Mouse (Mus musculus) thymus, postnatal 4 days (tissue): Measurements from ENCODE around the gene Grb2.
A peak's percentile ranks its signal among the peaks of the same experiment; 100 is the strongest.
"Not testable (repeated sequence)": the region's sequence is repeated elsewhere in the genome, so short reads cannot be mapped to it uniquely, and the experiment has no call there.

Experiments used
- DNase-seq: peaks from one replicate; pipeline ENCODE4 v3.0.0; 2021

Grb2 gene

DNA sequence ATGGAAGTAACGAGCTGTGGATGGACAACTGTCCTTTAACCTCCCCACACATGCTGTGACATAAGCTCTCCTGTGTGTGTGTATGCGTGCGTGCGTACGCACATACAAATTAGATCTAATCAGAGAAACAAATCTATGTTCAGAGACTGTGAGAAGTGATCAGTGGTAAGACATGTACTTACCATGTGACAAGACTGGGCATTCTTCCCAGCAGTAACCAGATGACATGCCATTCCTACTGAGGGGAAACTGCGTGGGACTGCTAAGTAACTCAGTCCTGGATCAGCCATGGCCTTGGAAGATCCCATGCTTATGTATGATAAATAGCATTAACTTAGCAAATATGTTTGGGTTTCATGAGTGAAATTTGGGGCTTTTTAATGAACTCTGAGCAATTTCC is 23.5 kb downstream of the Grb2 start:
- no peak for DNase-seq

DNA sequence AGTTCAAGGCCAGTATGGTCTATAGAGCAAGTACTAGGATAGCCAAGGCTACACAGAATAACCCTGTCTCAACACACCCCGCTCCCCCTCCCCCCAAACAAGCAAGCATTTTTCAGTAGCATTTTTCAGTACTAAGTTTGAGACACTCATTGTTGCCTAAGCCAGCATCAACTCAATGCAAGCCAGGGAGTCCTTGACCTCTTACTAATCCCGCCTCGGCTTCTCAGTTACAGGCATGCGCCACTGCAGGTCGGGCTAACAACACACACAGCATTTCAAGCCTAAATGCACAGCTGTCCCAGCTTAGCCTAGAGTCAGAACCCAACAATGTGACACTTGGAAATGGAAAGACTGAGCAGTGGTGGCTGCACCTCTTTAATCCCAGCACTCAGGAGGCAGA is 25.1 kb downstream of the Grb2 start:
- DNase-seq = no peak

DNA sequence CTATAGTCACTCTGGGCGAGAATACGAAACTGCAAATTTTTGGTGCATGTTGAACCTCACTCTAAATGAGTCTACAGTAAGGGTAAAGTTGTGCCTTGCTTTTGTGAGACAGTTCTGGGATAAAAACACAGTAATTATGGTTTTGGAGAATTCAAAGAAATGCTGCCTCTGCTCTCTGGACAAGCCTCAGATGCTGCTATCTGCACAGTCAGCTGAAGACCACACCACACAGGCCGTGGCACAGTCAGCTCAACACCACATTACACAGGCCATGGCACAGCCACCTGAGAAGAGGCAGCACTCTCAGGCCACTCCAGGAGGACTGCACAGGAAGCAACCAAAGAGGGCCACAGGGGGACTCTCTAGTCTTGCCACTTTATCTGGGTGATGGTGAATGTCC is 26.0 kb downstream of the Grb2 start:
- DNase-seq = no peak

DNA sequence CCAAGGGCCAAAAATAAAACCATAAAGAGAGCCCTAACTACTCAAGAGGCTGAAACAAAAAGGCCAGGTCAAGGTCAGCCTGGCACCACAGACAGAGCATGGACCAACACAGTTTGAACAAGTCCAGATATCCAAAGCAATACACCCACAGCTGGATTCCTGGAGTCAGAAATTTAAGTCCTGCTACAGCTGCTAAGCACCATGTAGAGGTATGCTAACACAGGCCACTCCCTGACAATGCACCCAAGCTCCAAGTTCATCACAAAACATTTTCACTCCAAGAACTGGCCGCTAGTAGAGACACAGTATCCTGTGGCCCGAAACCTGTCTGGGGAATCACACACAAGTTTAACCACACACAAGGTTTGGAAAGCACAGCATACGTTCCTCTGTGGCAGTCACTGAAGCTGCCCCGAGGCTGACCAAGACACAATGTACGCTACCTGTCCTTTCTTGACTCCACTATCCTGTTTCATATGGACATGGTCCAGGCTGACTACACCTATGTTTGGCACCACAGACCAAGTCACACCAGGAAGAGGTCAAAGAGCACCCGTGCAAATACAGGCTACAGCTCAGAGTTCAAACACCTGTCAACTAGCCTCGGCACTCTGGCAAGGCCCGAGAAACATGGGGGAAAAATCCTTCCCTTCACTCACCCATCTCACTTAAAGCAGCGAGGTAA is 28.7 kb downstream of the Grb2 start:
- DNase-seq = no peak

DNA sequence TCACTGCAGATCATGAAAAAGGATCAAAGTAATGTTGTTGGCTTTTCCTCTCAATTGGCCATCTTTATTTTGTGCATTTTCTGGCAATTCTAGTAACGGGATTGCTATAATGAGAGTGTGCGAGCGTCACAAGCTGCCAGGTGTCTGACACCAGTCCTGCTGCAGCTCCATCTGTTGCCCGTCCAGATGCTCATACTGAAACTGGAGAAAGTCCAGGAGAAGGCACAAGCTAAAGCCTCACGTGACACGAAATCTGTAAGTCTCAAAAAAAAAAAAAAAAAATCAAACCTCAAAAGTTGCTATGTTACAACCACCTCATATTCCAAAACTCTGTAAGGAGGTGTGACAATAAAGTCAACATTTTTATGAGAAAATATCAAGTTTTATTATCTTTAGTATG is 29.5 kb downstream of the Grb2 start:
- DNase-seq = no peak

DNA sequence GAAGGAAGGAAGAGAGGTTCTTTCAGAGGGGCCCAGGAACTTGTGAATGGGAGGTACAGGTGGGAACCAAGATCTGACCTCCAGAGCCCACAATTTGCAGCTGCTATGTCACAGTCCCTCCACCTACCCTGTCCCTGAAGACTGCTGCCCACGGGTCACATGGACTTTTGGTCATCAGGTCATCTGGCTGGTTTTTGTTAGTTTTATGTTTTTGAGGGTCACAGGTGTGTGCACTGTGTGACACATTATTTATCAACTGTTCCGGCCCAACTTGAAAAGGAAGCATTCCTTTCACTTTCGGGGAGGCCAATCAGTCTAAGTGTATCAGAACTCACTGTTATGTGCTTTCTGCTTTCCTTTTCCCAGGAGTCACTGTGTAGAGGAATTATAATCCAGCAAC is 30.9 kb downstream of the Grb2 start:
- DNase-seq = no peak

DNA sequence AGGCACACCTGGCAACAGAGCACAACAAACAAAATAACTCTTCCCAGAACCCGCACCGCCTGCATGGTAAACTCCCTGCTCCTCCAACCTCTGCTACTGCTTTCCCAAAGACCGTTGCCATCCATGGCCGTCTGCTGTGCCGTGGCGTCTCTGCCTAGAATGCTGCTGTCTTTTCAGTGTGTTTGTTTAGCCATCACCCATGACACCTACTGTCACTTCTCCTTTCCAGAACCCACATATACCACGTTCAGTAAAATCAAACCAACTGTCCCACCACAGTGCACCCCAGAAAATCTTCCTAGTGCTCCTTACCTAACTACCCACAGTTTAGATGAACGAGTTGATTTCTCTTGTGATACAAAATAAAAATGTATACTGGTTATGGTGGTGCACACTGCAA is 31.7 kb downstream of the Grb2 start:
- DNase-seq = no peak

DNA sequence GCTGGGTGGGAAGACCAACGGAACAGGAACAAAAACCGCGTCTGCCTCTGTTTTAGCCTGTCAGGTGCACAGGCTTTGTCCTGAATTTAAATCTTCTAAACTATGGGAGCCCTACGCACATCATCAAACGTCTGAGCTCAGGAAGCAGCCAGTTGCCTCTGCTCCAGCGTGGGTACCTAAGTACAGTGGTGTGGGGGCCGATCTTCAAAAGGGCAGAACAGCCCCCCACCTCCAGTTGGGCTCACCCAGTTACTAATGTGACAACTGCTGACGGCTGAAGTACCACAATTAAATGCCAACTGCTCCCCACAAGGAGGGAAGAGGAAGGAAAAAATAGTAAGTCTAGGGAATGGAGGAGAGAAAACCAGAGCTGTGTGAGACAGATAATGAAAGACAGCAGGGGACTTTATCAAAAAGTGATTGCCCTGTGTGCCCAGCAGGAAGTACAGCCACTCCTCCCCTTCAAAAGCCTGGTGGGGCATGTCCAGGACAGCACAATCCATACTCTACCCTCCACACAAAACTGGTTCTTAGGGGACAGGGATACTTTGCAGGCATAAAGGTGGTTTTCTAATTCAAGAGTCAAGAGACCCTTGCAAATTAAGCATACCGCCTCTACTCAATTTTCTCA is 34.0 kb downstream of the Grb2 start:
- no peak for DNase-seq

DNA sequence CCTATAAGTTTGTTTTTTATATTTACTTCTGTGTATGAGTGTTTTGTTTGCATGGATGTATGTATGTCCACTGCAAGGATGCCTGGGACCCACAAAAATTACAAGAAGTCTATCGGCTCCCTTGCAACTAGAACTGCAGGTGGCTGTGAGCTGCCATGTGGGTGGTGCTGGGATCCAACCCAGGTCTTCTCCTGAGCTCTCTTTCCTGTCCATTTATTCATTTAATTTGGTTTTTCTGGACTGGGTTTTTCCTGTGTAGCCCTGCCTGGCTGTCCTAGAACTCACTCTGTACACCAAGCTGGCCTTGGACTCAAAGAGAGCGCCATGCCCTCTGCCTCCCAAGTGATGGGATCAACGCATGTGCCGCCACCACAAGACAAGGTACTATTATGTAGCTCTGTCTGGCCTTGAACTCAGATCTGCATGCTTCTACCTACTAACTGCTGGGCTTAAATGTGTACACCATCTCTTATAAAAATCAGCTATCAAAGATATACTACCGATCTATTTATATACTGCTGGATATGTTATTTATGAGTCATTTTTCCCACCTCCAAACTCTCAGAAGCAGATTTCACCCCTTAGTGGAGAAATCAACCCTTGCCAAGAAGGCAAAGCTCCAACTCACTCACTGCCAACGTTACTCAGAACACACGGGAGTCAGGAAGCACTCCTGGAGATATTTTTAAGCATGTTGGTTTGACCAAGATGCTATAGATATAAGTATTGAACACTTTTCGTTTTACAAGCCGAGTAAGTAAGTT is 34.7 kb downstream of the Grb2 start:
- no peak for DNase-seq

DNA sequence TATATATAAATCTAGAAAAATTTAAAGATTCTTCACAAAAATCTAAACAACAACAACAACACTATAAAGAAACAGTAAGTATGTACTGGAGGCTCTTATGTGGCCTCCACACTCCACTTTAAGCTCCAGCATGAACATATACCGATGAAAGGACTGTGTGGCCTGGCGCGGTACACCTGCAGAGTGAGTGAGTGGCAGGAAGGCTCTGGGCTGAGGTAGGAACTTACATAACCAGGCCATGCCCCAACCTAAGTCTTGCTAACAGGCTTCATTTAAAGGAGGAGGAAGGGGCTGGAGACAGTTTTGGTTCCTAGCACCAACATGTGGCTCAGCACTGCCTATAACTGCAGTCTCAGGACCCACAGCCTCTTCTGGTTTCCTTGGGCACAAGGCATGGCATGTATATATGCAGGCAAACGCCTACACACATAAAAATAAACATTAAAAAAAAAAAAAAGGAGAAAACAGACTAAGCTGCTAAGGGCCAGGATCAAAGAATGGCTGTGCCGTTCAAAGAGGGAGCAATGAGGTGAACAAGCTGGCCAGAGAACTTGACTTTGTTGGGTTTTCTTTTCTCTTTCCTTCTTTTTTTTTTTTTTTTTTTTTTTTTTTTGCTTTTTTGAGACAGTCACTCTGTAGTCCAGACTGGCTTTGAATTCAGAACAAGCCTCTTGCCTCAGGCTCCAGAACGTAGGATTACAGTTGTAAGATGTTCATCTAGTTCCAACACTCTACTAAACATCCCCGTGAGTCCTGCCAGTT is 36.0 kb downstream of the Grb2 start:
- peak; percentile 63 for DNase-seq

DNA sequence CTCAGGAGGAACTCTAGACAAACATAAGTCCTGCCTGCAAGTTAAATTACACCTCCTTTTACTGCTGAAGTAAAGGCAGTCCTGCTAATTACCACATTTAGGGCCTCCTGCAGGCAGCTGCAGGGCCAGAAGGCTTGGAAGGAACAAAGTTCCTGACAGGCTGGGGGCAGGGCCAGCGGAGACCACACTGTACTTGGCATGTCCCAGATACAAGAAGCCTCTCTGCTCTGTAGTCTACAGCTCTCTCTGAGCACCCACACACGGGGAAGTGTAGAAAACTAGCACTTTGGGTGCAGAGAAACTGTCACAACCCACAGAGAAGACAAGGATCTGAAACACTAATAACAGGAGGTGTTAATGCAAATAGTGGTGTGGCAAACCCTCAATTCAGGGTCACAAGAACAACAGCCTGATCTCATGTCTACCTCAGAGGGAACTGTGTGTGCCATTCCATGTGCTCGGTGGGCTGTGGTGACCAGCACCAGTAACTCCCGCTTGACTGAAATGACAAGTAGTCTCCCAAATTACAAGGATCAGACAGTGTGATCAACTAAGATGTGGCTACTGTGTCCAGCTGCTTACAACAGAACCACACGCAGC is 37.8 kb downstream of the Grb2 start:
- peak; percentile 64 for DNase-seq

DNA sequence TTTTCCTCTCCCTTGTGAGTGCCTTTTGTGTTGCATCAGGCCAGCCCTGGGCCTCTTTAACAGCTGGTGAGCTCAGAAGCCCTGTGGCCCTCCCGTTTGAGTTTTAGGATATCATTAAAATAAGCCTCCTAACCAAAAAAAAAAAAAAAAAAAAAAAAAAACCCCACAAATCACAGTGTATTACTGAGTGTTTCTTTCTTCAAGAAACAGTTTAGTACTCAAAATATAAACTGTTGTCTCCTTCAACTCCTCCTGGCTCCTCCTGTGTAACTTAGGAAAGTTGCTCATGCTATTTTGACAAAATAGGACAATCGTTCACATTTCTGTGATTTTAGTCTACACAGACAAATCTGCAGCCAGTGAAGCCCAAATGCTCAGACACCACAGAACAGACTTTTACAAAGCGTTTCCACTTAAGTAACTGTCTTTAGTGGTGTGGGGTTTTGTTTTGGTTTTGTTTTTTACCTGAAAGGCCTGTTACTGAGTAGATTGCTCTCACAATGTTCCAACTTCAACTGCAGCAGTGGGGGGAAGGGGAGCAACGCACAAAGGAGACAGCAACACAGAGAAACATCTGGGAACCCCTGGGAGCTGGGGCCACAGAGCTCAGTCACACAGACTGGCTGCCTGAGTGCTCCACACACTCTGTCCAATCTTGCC is 44.6 kb downstream of the Grb2 start:
- DNase-seq = no peak

DNA sequence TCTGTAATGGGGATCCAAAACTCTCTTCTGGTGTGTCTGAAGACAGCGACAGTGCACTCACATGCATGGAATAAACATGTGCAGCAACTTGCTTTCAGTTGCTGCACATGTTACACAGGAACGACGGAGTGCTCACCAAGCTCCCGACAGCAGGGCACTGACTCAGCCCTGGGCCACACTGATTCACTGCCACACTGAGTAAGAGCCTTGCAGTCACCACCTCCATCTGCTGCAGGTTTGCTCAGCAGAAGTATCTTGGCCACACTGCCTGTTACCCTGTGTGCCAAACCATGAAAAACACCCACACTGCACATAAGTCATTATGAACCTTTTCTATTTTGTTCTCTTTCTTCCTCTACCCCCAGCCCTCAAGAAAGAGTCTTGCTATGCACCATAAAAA is 48.0 kb downstream of the Grb2 start:
- DNase-seq = no peak

DNA sequence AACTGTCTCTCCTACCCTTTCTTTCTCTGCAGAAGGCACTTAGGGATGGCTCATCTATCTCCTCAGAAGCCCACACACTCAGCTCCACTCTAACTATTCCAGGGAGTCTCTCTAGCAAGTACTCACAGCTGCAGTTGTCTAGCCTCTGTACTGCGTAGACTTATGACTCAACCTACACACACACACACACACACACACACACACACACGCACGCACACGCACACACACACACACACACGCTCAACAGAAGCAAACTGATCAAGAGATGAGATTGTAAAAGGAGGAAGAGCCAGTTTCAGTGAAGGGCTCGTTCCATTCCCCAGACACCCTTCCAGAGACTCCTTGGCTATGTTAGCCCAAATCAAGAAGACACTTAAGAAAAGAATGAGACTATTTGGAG is 49.9 kb downstream of the Grb2 start:
- no peak for DNase-seq

DNA sequence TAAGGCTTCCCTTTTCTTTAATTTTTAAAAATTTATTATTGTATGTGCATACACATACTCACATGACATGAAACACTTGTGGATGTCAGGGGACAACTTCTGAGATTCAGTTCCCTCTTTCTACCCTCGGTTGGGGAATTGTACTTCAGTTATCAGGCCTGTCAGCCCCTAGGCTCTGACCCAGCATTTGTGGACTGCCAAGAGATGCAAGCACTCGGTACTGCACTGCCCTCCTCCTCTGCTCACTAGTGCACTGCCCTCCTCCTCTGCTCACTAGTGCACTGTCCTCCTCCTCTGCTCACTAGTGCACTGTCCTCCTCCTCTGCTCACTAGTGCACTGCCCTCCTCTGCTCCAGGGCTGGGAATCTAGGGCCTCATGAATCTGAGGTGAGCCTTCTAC is 54.3 kb downstream of the Grb2 start:
- DNase-seq = no peak

DNA sequence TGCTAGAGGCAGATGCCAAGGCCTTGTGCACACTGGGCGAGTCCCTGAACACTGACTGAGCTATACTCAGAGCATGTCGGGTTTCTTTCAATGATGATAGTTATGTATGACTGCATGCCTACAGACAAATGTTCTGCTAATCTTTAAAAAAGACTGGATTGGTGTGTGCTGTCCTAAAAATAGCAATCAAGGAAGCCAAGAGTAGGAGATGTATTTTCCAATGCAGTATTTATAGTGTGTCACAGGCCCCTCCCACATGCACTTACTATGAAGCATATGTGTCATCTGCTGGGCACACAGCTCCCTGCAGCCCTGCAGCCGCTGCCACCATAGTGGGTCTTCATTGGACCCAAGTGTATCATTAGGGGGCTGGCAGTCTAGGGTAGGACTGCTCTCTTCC is 55.2 kb downstream of the Grb2 start:
- DNase-seq = no peak

DNA sequence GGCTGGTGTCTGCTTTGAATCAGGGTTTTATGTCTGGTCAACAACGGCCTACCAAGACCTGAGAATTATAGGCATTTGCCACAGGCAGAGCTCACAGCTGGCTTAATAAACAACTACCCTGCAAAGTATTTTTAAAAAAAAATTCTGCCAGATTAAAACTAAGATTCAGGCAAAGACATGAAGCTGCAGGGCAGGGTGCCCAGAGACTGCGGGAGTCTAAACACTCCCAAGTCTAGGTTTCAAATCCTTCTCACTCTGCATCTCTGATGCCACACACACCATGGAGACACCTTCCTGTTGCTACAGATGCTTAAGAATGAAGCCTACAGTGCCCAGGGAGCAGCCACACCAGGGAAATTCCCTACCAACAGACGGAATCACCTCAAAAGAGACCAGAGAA is 56.7 kb downstream of the Grb2 start:
- DNase-seq = no peak

DNA sequence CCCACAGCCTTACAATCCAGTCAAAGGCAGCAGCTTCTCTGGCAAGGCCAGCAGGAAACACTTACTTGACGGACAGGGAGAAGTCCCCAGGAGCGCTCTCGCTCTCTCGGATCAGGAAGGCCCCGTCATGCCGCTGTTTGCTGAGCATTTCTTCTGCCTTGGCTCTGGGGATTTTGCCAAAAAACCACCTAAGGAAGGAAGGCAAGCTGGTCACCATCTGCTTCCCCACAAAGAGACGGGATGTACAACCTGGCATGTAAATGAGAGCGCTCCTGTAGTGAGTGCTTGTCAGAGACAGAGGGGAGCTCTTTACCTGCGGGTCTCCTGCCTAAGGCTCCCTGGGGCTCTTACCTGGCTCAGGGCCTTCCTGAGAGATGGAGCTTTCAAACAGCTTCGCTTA is 58.7 kb downstream of the Grb2 start:
- no peak for DNase-seq

DNA sequence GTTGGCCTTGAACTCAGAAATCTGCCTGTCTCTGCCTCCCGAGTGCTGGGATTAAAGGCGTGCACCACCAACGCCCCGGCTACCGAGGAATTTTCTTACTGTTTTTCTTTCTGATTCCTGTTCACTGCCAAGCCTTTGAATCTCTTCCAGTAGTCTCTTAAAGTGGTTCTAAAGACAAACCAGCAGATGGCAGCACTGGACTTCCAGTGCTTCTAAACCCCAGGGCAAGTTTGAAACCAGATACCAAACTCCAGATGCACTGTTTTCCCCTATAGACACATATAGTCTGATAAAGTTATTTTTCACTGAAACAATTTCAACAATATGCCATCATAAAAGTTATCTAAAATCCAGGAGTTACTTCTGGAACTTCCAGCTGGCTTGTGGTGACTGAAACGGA is 60.9 kb downstream of the Grb2 start:
- peak; percentile 75 for DNase-seq

DNA sequence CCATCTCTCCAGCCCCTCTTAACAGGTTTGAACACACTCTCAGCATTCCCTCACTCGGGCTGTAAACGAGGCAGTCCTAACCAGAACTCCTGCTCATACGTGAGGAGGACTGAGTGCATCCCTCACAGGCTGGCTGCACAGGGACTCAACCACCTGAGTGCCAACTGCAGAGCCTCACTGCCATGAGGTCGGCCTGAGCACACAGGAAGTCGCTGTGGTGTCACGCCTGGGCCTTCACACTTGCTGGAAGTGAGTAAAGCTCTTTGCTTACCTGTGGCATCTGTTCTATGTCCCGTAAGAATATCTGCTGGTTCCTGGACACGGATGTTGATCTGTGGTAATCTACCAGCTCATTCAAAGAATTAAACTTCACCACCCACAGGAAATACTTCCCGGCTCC is 62.0 kb downstream of the Grb2 start:
- no peak for DNase-seq

DNA sequence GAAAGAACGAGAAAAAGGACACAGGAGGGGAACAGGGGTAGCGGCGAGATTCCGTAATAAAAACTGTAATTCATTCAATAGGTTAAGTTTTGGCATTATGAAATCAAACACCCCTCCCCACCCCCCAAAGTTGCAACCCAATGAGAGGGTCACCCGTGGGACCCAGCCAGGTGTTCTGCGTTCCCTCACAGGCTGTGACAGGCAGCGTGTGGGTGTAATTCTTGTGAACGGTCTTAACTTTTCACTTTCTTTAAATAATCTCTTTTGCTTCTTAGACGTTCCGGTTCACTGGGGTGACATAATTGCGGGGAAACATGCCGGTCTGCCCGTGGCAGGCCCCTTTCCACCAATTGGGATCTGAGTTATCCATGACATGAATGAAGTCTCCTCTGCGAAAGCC is 62.9 kb downstream of the Grb2 start:
- not testable (repeated sequence) for DNase-seq

DNA sequence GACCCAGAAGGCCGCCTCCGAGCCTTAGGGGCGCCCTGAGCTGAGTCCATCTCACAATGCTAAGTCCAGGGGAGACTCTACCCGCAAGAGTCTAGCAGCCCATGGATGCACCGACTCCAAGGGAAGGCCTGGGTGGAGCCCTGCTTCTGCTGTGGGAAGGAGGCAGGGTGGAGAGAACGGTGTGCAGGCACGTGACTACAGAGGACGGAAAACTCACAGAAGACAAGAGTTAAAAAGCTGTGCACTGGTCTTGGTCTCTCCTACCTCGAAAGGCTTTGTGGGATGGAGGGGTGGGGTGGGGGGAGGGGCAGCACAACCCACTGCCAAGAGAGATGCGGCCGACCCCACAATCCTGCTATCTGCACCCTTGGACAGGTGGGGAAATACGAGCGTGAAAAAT is 64.1 kb downstream of the Grb2 start:
- no peak for DNase-seq

DNA sequence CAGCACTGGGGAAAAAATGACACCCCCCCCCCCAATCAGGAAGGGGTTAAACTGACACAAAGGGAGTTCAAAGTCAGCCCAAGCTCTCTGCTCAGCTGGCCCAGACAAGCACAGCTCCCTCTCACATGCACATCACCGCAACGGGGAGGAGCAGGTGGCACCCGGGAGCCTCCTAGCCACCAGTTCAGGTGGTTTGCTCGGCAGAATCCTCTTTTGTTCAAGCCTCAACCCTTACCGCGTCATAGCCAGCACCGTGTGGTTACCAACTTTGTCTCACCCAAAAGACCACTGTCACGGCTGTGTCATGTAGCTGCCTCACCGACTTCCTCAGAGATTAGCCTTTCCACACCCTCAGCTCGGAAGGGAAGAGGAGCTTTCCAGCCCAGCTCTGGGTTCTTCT is 65.1 kb downstream of the Grb2 start:
- DNase-seq = peak; percentile 80
